10 mouse cellular contexts compared by ENCODE assay signal in genomic region chr8:86843896-86844295, GRCm38 (mm10). TPM values are rescaled to one million over a fixed set of nuclear protein-coding genes. Genes with fewer than 3 reads are reported as not detected.
A peak's percentile ranks its signal among the peaks of the same experiment; 100 is the strongest.
DNase-seq lines count a peak whose midpoint lies in the region; ATAC-seq and TF ChIP-seq lines count a peak whose summit lies in the region.
"Had no signal": no experiment of that assay in that cellular context is flagged by ENCODE, and none has a peak within 500 bp of the region (broad histone marks: within the 10 kb centered on the region; RNA-seq: fewer than 3 reads in every experiment).

No protein-coding gene starts in this region.

- no peak overlapping the region for H3K9ac ChIP-seq in embryonic facial prominence, embryonic 11.5 days (replicated peaks; ENCODE audit: low read length)
- no peak overlapping the region for H3K9ac ChIP-seq in hindbrain, postnatal 0 days (replicated peaks; ENCODE audit: low read length)
- H3K9ac ChIP-seq: embryonic facial prominence, embryonic 15.5 days had no signal

- no peaks in the 10 kb centered on the region for H3K4me1 ChIP-seq in embryonic facial prominence, embryonic 11.5 days (ENCODE audit: control insufficient read depth, insufficient read depth, low read length)
- H3K4me1 ChIP-seq in hindbrain, postnatal 0 days (ENCODE audit: insufficient read depth, low read length), result no peaks in the 10 kb centered on the region
- H3K4me1 ChIP-seq: embryonic facial prominence, embryonic 15.5 days had no signal

- H3K4me3 ChIP-seq in embryonic facial prominence, embryonic 11.5 days (ENCODE audit: low read depth, low read length), result no peak overlapping the region
- H3K4me3 ChIP-seq in hindbrain, postnatal 0 days (ENCODE audit: low read length), result no peak overlapping the region
- H3K4me3 ChIP-seq: embryonic facial prominence, embryonic 15.5 days; megakaryocyte, embryonic 14.5 days had no signal

- no peak overlapping the region for H3K4me2 ChIP-seq in embryonic facial prominence, embryonic 11.5 days (ENCODE audit: low read depth, low read length)
- no peak overlapping the region for H3K4me2 ChIP-seq in hindbrain, postnatal 0 days (ENCODE audit: low read depth, low read length)
- H3K4me2 ChIP-seq: embryonic facial prominence, embryonic 15.5 days had no signal

- peak; percentile 50 for DNase-seq in left cerebral cortex, postnatal 4 days
- DNase-seq in left cerebral cortex, postnatal 36 days (ENCODE audit: low spot score in 2 of 2), result no peak
- peak; percentile 54 for DNase-seq in adipocyte (ENCODE audit: low spot score)
- DNase-seq in embryonic facial prominence, embryonic 11.5 days (ENCODE audit: low spot score), result peak; percentile 39
- peak; percentile 74 for DNase-seq in hindbrain, postnatal 0 days (ENCODE audit: low spot score)
- DNase-seq in lung, postnatal 25 days (ENCODE audit: low spot score), result peak; percentile 33
- peak; percentile 47 for DNase-seq in thymus, postnatal 14 days
- DNase-seq in adrenal gland, adult (ENCODE audit: inconsistent age in 2 of 2, low spot score in 1 of 2), result no peak

- H3K27me3 ChIP-seq in embryonic facial prominence, embryonic 11.5 days (ENCODE audit: control insufficient read depth, insufficient read depth, low read length), result no peaks in the 10 kb centered on the region
- no peaks in the 10 kb centered on the region for H3K27me3 ChIP-seq in hindbrain, postnatal 0 days (ENCODE audit: insufficient read depth, low read length)
- H3K27me3 ChIP-seq: embryonic facial prominence, embryonic 15.5 days; megakaryocyte, embryonic 14.5 days had no signal

- H3K9me3 ChIP-seq in embryonic facial prominence, embryonic 11.5 days (replicated peaks; ENCODE audit: control insufficient read depth, low read length), result no peaks in the 10 kb centered on the region
- no peaks in the 10 kb centered on the region for H3K9me3 ChIP-seq in hindbrain, postnatal 0 days (ENCODE audit: low read length)
- H3K9me3 ChIP-seq: embryonic facial prominence, embryonic 15.5 days; megakaryocyte, embryonic 14.5 days had no signal

- H3K27ac ChIP-seq in embryonic facial prominence, embryonic 11.5 days (replicated peaks; ENCODE audit: low read depth, low read length), result no peak overlapping the region
- H3K27ac ChIP-seq in hindbrain, postnatal 0 days, result no peak overlapping the region
- H3K27ac ChIP-seq: embryonic facial prominence, embryonic 15.5 days had no signal

- intact Hi-C loops in left cerebral cortex, postnatal 4 days (cut with DNase I), result no loop called here
- intact Hi-C loops in left cerebral cortex, postnatal 36 days (cut with DNase I), result loop anchor here (10.0 kb wide), 1 partner anchor 189 kb away; no protein-coding TSS in a partner anchor

- H3K36me3 ChIP-seq in embryonic facial prominence, embryonic 11.5 days (replicated peaks; ENCODE audit: control insufficient read depth, insufficient read depth, low read depth, low read length), result peaks cover 3% of the 10 kb centered on the region
- peaks cover 20% of the 10 kb centered on the region; the same call in 1 of the 2 replicates for H3K36me3 ChIP-seq in hindbrain, postnatal 0 days (ENCODE audit: insufficient read depth, low read length)

- WGBS in embryonic facial prominence, embryonic 11.5 days, result 72% methylated on average over 8 of the region's 8 CpGs
- 46% methylated on average over 8 of the region's 8 CpGs for WGBS in hindbrain, postnatal 0 days

- no peak for ATAC-seq in embryonic facial prominence, embryonic 11.5 days (replicated peaks; ENCODE audit: insufficient number of reproducible peaks, low FRiP score, low TSS enrichment, low read depth)
- ATAC-seq in hindbrain, postnatal 0 days, result peak; percentile 76

- peak; percentile 77 for TF ChIP-seq CTCF in hindbrain, postnatal 0 days (IDR thresholded peaks at IDR 0.05; ENCODE audit: low read depth)

RNA-seq across cellular contexts. Expression of gene N4bp1, which starts 41.2 kb away (rescaled TPM):
- total RNA-seq in left cerebral cortex, postnatal 4 days (2021), result 10 to 100 TPM; 28.0 to 28.5 TPM
- 10 to 100 TPM; 31.1 to 38.6 TPM for total RNA-seq in left cerebral cortex, postnatal 36 days (2021)
- 10.4 and 11.2 TPM in 2 replicates for polyA plus RNA-seq in embryonic facial prominence, embryonic 11.5 days (2014; fragmentation: Nextera tagmentation; extraction: Ambion mirVana)
- 12.8 and 15.5 TPM in 2 replicates for total RNA-seq in hindbrain, postnatal 0 days (2014; rRNA removed)
- polyA plus RNA-seq in hindbrain, postnatal 0 days (2015; fragmentation: Nextera tagmentation; extraction: Ambion mirVana), result 4.9 and 5.2 TPM in 2 replicates

Comparison
In these comparisons a context has a peak if more than half of its experiments do, and no peak if none do; other contexts are left out.
1. DNase-seq: peak in left cerebral cortex, postnatal 4 days (single experiment), adipocyte (single experiment), embryonic facial prominence, embryonic 11.5 days (single experiment), hindbrain, postnatal 0 days (single experiment), lung, postnatal 25 days (single experiment) and thymus, postnatal 14 days (single experiment); none in left cerebral cortex, postnatal 36 days (0 of 2) and adrenal gland, adult (0 of 2).